Mouse (Mus musculus) thymus, adult 2 months (tissue): ENCODE results near the gene Ccdc154. TPM values are rescaled to one million over a fixed set of nuclear protein-coding genes. Genes with fewer than 3 reads are reported as not detected.
A peak's percentile ranks its signal among the peaks of the same experiment; 100 is the strongest.

Experiments
- DNase-seq: peaks from one replicate; pipeline ENCODE4 v3.0.0; 2021
- H3K27ac ChIP-seq: fragments of 200-500 bp; 2 replicates; pipeline ENCODE4 v1.5.1; 2012; ENCODE audit warnings: low read length, control low read depth; ENCODE audit not compliant: control insufficient read depth, insufficient read depth
- H3K27me3 ChIP-seq: fragments of 200-500 bp; 2 replicates; pipeline ENCODE4 v1.6.1; 2012; ENCODE audit warnings: mild to moderate bottlenecking, low read length, moderate library complexity, mixed read lengths; ENCODE audit not compliant: control insufficient read depth, insufficient read depth
- H3K36me3 ChIP-seq: fragments of 200-500 bp; 2 replicates; pipeline ENCODE4 v1.6.1; 2012; ENCODE audit warnings: mild to moderate bottlenecking, low read length, moderate library complexity; ENCODE audit not compliant: control insufficient read depth, insufficient read depth
- H3K4me1 ChIP-seq: fragments of 200-500 bp; replicated peaks from 2 replicates; pipeline ENCODE4 v1.6.1; 2012; ENCODE audit warnings: low read length; ENCODE audit not compliant: control insufficient read depth, insufficient read depth
- H3K4me3 ChIP-seq: fragments of 200-500 bp; 2 replicates; pipeline ENCODE4 v1.5.1; 2012; ENCODE audit warnings: mild to moderate bottlenecking, low read length, control low read depth, moderate library complexity; ENCODE audit not compliant: control insufficient read depth, insufficient read depth
- CTCF ChIP-seq: fragments of 200-500 bp; IDR thresholded peaks from 2 replicates; pipeline ENCODE4 v1.5.1; 2012; ENCODE audit warnings: mild to moderate bottlenecking, control low read depth, low read length, moderate library complexity, borderline replicate concordance; ENCODE audit not compliant: control insufficient read depth, poor library complexity, insufficient read depth; ENCODE audit errors: extremely low read depth
- POLR2A ChIP-seq: fragments of 200-500 bp; IDR thresholded peaks from 2 replicates; pipeline ENCODE4 v1.6.1; 2012; ENCODE audit warnings: mild to moderate bottlenecking, low read length, control low read depth, moderate library complexity; ENCODE audit not compliant: control insufficient read depth, poor library complexity, insufficient read depth; ENCODE audit errors: extremely low read depth
- WGBS: fragments of 180-500 bp; shearing (Covaris S2); methylation state at CpG from one replicate; pipeline ENCODE4 v1.1.7; 2018; 5-methylcytosine and 5-hydroxymethylcytosine counted together
- polyA plus RNA-seq: library from polyadenylated mRNA; depleted of rRNA; stranded (reverse); fragments of >200 nt; gene quantifications from 2 replicates; pipeline ENCODE4 v1.2.3, GENCODE M21; 2012

The Ccdc154 gene
- polyA plus RNA-seq, 1 experiment: 0.05 TPM

GRCm38 (mm10) chr17:25210006-25210405, 47.7 kb downstream of the Ccdc154 start:
- Histone ChIP-seq H3K27ac (no peak overlapping the region), H3K27me3 (no peaks in the 10 kb centered on the region), H3K36me3 (peaks cover 66% of the 10 kb centered on the region), H3K4me1 (peaks cover 4% of the 10 kb centered on the region; the same call in 1 of the 2 replicates), H3K4me3 (no peak overlapping the region)
- no peak for DNase-seq
- 91% methylated on average over 4 of the region's 4 CpGs for WGBS
- TF ChIP-seq POLR2A: no peak
- no peak for TF ChIP-seq CTCF

- DNase-seq: no peak
- peaks cover 4% of the 10 kb centered on the region; the same call in 1 of the 2 replicates for H3K4me1 ChIP-seq
- no peak overlapping the region for H3K27ac ChIP-seq
- peaks cover 65% of the 10 kb centered on the region for H3K36me3 ChIP-seq
- H3K27me3 ChIP-seq: no peaks in the 10 kb centered on the region
- WGBS: 41% methylated on average over 15 of the region's 15 CpGs
- no peak overlapping the region for H3K4me3 ChIP-seq
- TF ChIP-seq CTCF: no peak
- TF ChIP-seq POLR2A: no peak
These were observed 48.6 kb downstream of the Ccdc154 start for GRCm38 (mm10) chr17:25210680-25211466.

GRCm38 (mm10) chr17:25211705-25212104, 49.4 kb downstream of the Ccdc154 start:
- Histone ChIP-seq H3K36me3 (peaks cover 62% of the 10 kb centered on the region), H3K27ac (no peak overlapping the region), H3K4me1 (peaks cover 4% of the 10 kb centered on the region; the same call in 1 of the 2 replicates), H3K4me3 (no peak overlapping the region), H3K27me3 (no peaks in the 10 kb centered on the region)
- 87% methylated on average over 4 of the region's 4 CpGs for WGBS
- DNase-seq: no peak
- no peak for TF ChIP-seq POLR2A
- no peak for TF ChIP-seq CTCF

GRCm38 (mm10) chr17:25215431-25215830, 53.2 kb downstream of the Ccdc154 start:
- Histone ChIP-seq H3K36me3 (peaks cover 36% of the 10 kb centered on the region), H3K4me1 (peaks cover 29% of the 10 kb centered on the region), H3K27ac (no peak overlapping the region), H3K4me3 (no peak overlapping the region), H3K27me3 (no peaks in the 10 kb centered on the region)
- WGBS: 89% methylated on average over 3 of the region's 3 CpGs
- TF ChIP-seq POLR2A: no peak
- no peak for TF ChIP-seq CTCF
- no peak for DNase-seq

- Histone ChIP-seq H3K4me1 (peaks cover 55% of the 10 kb centered on the region), H3K27me3 (no peaks in the 10 kb centered on the region), H3K4me3 (no peak overlapping the region), H3K36me3 (peaks cover 17% of the 10 kb centered on the region), H3K27ac (peak overlapping the region; percentile 63)
- 69% methylated on average over 9 of the region's 9 CpGs for WGBS
- TF ChIP-seq POLR2A (no peak), CTCF (no peak)
- no peak for DNase-seq
These were observed 56.7 kb downstream of the Ccdc154 start for GRCm38 (mm10) chr17:25218967-25219366.

- WGBS: 20% methylated on average over 15 of the region's 15 CpGs
- Histone ChIP-seq H3K4me1 (peaks cover 62% of the 10 kb centered on the region), H3K27me3 (no peaks in the 10 kb centered on the region), H3K4me3 (no peak overlapping the region), H3K27ac (peak overlapping the region; percentile 63), H3K36me3 (peaks cover 10% of the 10 kb centered on the region)
- peak; percentile 52 for DNase-seq
- no peak for TF ChIP-seq POLR2A
These were observed 57.4 kb downstream of the Ccdc154 start for GRCm38 (mm10) chr17:25219492-25220295.
